Mouse (Mus musculus): ENCODE measurements around the gene Wnt5b.

Gene Wnt5b

GRCm38 (mm10) chr6:119411511-119411910 lies 132.6 kb downstream of the Wnt5b start:
- no peak for DNase-seq

- no peak for DNase-seq
Observed at GRCm38 (mm10) chr6:119409766-119410165, 134.4 kb downstream of the Wnt5b start.

- DNase-seq, result no peak
Observed at GRCm38 (mm10) chr6:119408582-119408981, 135.6 kb downstream of the Wnt5b start.

- DNase-seq, result no peak
Observed at GRCm38 (mm10) chr6:119407818-119408217, 136.3 kb downstream of the Wnt5b start.

- DNase-seq, result no peak
Observed at GRCm38 (mm10) chr6:119406528-119406927, 137.6 kb downstream of the Wnt5b start.

GRCm38 (mm10) chr6:119405310-119405709 lies 138.8 kb downstream of the Wnt5b start:
- DNase-seq, result no peak

- DNase-seq, result no peak
Observed at GRCm38 (mm10) chr6:119404854-119405253, 139.3 kb downstream of the Wnt5b start.

- DNase-seq, result no peak
Observed at GRCm38 (mm10) chr6:119402976-119403375, 141.2 kb downstream of the Wnt5b start.

GRCm38 (mm10) chr6:119401545-119402304 lies 142.4 kb downstream of the Wnt5b start:
- DNase-seq, result no peak

GRCm38 (mm10) chr6:119400649-119401048 lies 143.5 kb downstream of the Wnt5b start:
- DNase-seq, result no peak

GRCm38 (mm10) chr6:119399371-119399770 lies 144.8 kb downstream of the Wnt5b start:
- no peak for DNase-seq

- no peak for DNase-seq
Observed at GRCm38 (mm10) chr6:119396309-119396634, 147.9 kb downstream of the Wnt5b start.

GRCm38 (mm10) chr6:119395421-119396308 lies 148.5 kb downstream of the Wnt5b start:
- DNase-seq, result no peak

- DNase-seq, result no peak
Observed at GRCm38 (mm10) chr6:119392836-119393235, 151.3 kb downstream of the Wnt5b start.

- no peak for DNase-seq
Observed at GRCm38 (mm10) chr6:119390728-119391127, 153.4 kb downstream of the Wnt5b start.

GRCm38 (mm10) chr6:119389089-119389488 lies 155.1 kb downstream of the Wnt5b start:
- DNase-seq, result no peak

GRCm38 (mm10) chr6:119388650-119389012 lies 155.5 kb downstream of the Wnt5b start:
- DNase-seq, result peak; percentile 96

GRCm38 (mm10) chr6:119387801-119388649 lies 156.1 kb downstream of the Wnt5b start:
- DNase-seq, result peak; percentile 27

GRCm38 (mm10) chr6:119386821-119387220 lies 157.3 kb downstream of the Wnt5b start:
- no peak for DNase-seq

- no peak for DNase-seq
Observed at GRCm38 (mm10) chr6:119386421-119386820, 157.7 kb downstream of the Wnt5b start.

- DNase-seq, result no peak
Observed at GRCm38 (mm10) chr6:119385668-119386067, 158.5 kb downstream of the Wnt5b start.

Measured in right cerebral cortex, postnatal 25 days (tissue).